Mouse (Mus musculus): ENCODE results near the gene Zdhhc5. TPM values are rescaled to one million over a fixed set of nuclear protein-coding genes. Genes with fewer than 3 reads are reported as not detected.

Gene Zdhhc5
- polyA plus RNA-seq (2017; shearing (Covaris generic)): 10 to 100 TPM; 10.1 to 12.5 TPM

DNA sequence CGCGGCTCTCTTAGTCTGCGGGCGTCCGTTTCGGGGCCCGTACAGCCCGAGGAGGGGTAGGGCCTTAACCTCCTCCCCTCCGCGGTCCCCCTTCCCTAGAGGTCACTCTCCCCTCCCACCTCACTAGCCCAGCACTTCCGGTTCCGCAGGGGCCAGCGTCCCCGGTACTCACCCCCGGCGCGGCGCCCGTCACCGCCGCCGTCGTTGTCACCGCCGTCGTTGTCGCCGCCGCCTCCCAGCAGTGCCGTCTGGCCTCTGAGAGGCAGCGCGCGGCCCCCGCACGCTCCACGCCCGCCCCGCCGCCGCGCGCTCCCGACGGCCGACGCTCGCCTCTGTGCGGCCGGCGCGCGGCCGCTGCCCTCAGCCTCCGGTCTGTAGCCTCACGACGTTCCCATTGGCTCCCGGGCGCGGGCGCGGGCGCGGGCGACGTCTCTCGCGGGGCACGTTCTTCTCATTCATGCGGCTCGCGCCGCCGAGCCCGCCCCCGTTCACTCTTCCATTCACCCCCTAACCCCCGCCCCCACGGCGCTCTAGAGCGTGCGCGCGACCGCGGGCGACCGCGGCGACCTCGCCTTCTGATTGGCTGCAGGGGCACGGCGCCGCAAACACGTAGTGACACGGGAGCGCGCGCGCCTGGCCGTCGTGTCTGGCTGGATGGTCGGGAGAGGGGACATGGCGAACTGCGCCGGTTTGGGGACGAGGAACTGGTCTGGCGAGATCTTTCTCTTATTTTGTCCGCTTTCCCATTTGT lies at the start of gene Zdhhc5:
Gene Zdhhc5, minus strand, starts transcription at position 370 of the 751 bp plus-strand sequence.
- peak; percentile 69 for ATAC-seq

GRCm38 (mm10) chr2:84762818-84763217 lies 47.8 kb upstream of the Zdhhc5 start:
- no peak for ATAC-seq

DNA sequence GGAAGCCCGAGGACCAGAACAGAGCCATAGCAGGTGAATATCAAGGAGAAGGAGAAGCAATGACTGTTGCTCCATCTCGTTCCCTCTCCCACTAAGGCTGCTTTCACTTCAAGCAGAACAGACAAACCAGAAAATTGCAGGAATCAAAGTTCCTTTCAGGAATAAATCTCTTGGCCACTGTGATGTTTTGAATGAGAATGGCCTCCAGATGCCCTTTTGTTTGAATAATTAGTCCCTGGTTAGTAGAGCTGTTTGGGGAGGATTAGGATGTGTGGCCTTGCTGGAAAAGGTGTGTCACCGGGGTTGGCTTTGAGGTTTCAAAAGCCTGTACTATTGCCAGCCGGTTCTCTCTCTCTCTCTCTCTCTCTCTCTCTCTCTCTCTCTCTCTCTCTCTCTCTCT lies 47.3 kb upstream of the Zdhhc5 start:
- no peak for ATAC-seq

DNA sequence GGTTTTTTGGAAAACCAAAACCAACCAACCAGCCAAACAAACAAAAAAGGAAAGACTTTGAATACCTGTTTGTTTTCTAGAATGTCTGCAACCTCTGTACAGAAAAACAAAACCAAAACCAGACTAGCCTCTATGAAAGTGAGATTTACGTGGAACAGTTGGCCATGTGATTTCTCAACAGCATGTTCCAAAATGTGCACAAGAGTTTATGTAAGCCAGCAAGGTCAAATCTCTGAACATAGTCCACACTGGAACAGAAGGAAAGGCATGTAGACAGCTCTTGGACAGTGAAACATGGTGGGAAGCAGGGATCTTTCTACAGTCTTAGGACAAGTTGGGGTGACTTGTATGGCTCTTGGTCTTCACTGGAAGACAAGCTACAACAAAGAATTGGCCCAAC lies 46.9 kb upstream of the Zdhhc5 start:
- no peak for ATAC-seq

DNA sequence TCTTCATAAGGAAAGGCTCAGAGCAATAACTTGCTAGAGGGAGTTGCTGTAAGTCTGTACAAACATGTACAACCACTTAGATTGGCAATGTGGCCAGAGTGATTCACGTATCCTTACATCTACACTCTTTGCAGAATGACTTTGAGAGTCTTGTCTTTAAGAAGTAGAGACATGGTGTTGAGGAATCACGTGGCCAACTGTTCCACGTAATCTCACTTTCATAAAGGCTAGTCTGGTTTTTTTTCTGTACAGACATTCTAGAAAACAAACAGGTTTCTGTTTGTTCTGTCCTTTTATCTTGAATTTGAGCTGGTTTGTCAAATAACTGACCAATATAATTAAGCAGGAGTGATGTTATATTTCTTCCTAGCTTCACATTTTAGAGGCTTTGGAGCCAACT lies 46.3 kb upstream of the Zdhhc5 start:
- ATAC-seq: no peak

DNA sequence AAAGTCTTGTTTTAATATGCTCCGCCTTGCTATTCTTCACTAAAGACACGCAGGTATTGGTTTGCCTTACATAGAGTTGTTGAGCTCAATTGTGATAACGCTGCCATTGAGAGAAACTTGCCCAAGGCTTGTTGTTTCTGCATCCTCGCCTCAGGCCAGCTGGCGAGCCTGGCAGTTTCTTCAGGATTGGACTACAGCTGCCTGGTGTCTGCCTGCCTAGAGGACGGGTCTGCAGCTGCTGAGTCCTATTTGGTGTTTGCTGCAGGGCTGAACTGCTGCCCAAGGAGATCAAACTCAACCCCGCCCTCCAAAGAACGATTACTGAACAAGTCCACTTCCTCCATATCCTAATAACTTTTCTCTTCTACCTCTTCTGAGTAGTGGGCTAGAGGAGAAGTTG lies 45.8 kb upstream of the Zdhhc5 start:
- ATAC-seq: no peak

GRCm38 (mm10) chr2:84758542-84759127 lies 43.7 kb upstream of the Zdhhc5 start:
- peak; percentile 75 for ATAC-seq

DNA sequence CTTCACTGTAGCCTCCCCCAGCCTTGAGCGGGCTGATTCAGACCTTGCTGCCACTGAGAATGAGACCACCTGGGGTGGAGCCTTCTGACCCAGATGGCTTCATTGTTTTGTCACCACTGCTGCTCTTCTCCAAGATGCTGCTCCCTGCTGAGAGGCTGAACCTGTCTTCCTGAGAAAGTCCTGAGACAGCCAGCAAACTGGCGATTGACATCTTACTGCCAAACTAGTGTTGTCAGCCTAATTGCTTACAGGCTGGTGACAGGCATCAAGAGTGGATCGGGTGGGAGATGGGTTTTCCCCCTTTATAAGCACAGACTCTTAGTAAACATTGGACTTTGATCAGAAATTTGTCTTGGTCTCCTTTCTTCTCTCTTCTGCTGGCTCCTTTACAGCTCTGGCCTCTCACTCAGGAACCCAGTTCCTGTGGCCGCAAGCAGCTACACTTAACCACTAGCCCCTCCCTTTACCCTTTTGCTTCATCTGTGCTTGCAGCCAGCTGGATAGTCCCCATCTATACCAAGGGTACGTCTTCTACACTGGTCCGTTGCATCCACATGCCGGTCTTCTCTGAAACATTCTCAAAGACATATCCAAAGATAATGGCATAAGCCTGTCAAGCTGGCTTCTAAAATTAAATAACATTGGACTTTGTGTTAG lies 42.2 kb upstream of the Zdhhc5 start:
- ATAC-seq: no peak

- no peak for ATAC-seq
Measured at GRCm38 (mm10) chr2:84756245-84756644, 41.3 kb upstream of the Zdhhc5 start.

DNA sequence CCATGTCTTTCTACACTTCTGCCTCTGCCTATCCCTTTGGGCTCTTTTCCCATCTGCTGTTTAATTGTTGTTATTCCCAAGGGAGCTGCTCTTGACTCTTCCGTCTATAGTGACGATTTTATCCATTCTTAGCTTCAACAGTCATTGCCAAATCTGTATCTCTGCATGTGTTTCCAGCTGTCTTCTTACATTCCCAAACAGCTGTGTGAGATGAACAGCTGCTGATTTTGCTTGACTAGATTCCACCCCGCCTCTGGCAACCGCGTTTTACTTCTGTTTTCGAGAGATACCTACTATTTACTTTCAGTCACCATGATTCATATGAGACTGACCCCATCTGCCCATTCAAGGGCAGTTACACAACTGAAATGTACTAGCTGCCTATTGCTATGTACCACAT lies 35.1 kb upstream of the Zdhhc5 start:
- ATAC-seq: no peak

- ATAC-seq: no peak
Measured at GRCm38 (mm10) chr2:84744126-84744525, 29.1 kb upstream of the Zdhhc5 start.

- peak; percentile 38 for ATAC-seq
Measured at GRCm38 (mm10) chr2:84743561-84743960, 28.6 kb upstream of the Zdhhc5 start, which contains the start of gene Gm19426. Gene Gm19426 (minus strand): TSS chr2:84743655.

DNA sequence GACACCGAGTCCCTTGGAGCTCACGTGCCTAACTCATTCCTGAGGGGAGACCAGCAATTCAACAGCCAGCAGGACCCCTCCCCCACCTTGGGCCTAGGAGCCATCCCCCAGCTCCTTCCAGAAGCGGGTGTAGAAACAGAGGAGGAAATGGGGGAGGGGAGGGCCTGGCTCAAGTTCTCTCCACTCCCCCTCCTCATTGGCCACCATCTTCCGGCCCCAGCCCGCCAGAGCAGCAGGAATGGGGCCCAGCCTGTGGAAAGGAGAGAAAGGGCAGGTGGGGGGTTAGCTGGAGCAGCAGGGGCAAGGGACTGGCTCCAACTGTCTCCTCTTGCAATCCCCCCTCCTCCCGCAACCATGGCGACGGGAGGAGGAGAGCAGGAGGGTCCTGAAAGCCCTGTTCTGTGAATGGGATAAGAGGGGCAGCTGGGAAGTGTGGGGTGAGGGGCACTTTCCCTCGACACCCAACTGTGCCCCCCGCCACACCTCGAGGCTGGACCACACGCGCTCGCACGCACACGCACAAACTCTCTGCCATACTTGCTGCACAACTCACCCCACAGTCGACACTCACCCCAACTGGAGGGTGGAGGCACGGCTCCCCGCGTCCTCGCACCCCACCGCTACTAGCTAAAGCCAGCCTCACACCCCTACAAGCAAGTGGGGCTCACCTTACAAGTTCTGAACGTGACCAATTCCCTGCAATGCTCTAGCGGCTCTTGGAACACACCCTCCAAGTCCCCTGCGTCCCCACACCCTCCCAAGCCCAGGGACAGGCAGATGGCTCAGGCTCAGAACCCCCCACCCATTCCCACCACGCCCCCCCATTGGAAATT lies 27.7 kb upstream of the Zdhhc5 start:
- no peak for ATAC-seq

DNA sequence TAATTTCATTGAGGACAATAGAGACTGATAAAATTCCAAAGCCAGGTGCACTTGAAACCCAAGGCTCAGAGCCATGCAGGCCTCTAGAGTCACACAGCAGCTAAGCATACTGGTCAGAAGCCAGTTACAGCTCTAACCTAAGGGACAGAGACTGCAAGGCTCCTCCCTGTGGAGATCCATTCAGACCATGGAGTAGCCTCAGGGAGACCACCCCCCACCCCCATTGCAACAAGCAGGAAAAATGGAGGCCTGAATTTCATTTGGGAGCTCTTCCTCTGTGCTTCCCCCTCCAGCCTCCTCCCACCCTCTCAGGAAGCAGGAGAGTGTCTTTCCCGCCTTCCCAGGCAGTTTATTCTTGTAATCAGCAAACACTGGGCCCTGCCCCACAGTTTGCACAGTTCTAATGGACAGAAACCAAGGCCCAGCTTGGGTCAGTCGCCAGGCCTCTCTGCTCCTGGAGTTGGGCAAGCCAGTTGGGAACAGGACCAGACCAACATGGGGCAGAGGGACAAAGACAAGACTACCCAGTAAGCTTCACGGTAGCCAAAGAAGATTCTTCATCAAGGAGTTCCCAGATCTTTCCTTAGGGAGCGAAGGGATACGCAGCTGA lies 27.0 kb upstream of the Zdhhc5 start:
- ATAC-seq: no peak

- peak; percentile 28 for ATAC-seq
Measured at GRCm38 (mm10) chr2:84740608-84741333, 25.8 kb upstream of the Zdhhc5 start.

DNA sequence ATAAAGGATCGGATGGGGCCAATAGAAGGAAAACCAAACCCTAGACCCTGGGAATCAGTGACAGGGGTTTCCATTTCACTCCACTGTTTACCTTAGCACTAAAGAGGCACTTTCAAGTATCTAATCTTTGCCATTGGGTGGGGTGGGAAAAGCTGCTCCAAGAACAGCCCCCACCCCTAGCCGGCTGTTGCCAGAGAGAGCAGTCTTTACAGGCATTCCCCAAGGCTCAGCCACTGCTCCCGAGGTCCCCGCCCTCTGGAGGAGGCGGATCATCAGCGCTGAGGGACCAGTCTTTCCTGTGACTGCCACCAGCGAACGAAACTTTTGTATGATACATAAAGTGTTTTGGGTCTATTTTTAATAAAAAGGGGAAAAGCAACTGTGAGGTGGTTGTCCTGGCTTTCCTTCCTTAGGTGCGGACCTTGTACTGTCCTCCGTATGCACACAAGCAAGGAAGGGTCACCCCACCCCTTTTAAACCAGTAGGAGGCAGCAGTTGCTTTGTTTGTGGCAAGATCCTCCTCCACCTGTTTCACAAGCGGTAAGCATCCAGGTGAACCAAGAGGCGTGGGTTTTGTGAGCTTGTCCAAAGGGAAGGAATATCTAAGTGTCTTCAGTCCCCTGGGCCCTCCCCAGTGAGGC lies 23.4 kb upstream of the Zdhhc5 start:
- no peak for ATAC-seq

- no peak for ATAC-seq
Measured at GRCm38 (mm10) chr2:84737451-84737925, 22.5 kb upstream of the Zdhhc5 start.

DNA sequence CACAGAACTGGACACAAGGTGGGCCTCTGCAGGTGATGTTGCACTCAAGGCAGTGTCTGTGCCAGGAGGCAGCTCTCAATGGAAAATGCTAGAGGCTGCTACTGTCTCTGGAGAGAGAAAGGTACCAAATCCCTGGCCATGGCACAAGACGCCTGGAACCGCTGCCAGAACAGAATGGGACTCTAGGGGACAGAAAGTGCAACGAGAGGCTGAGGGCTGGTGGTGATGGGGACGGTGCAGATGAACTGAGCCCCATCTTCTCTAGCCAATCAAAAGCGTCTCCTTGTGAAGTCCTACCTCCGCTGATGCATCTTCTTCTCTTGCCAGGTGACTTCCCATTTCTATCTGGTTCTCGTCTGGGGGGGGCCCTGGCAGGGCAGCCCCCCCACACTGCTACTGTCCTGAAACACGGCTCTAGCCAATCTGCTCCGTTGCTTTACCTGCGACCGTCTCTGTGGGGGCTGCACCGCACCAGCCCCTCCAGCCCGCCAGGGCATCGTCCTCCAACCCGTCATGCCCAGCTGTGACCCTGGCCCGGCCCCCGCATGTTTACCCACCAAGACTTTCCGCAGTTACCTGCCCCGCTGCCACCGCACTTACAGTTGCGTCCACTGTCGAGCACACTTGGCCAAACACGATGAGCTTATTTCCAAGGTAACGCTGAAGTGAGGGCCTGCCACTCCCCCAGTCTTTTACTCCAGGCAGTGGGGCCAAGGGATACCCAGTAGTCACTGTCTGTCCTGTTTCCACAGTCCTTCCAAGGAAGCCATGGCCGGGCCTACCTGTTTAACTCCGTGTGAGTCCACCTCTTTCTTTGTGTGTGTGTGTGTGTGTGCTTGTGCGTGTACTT lies 21.6 kb upstream of the Zdhhc5 start:
- no peak for ATAC-seq

DNA sequence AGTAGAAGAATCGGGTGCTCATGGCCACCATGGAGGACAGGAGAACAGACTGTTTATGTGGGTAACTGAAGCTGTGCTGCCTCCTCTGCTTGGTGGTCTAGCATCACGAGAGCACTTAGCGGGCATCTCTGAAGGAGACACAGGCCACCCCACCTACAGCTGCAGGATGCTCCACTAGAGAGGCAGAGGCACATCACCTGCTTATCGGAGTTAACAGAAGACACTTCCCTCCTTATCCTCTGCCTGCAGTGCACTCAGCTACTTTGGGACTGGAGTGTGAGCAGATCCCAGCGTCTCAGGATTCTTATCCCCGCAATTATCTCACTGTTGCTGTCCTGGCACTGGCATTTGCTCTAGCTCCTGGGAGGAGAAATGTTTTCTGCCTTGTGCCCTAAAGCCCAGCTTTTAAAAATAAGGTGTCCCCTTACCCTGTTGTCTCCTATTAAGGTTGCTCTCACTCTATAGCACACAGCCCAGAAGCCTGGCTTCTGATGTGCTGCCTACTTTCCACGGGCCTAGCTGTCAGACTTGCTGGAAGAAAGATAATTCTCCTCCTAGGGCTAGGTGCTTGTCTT lies 20.5 kb upstream of the Zdhhc5 start:
- no peak for ATAC-seq

DNA sequence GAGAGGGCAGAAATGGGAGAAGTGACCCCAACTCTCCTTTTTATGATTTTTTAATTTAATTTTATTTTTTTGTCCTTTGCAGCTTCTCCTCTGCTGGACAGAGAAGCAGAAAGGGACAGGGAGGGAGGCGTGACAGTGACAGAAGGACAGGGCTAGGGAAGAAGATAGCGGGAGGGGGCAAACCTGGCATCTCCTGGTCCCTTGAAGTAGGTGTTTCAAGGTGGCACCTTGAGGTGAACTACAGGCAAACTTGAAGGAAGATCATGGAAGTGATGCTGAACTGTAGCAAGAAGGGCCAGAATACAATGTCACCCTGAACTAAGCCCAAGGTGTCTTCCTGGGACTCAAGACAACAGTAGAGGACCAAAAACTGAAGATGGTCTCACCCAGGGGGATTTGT lies 19.9 kb upstream of the Zdhhc5 start:
- no peak for ATAC-seq
